8 mouse cellular contexts compared by ENCODE assay signal in genomic region chr11:119390271-119391231, GRCm38 (mm10). TPM values are rescaled to one million over a fixed set of nuclear protein-coding genes. Genes with fewer than 3 reads are reported as not detected.
DNase-seq lines count a peak whose midpoint lies in the region; ATAC-seq lines count a peak whose summit lies in the region.

No protein-coding gene starts in this region.

- ATAC-seq in activated CD4-positive, CD25-positive, alpha-beta regulatory T cell, adult 4 months, result peak; percentile 19
- peak; percentile 62 for ATAC-seq in megakaryocyte, adult 5-6 weeks (ENCODE audit: poor library complexity, severe bottlenecking)

- intact Hi-C loops in gastrocnemius, postnatal 14 days (cut with DNase I; ENCODE audit: low total_unique reads), result no loop called here
- intact Hi-C loops in left cerebral cortex, postnatal 10 days (cut with DNase I), result no loop called here

- DNase-seq in embryo, embryonic 10 days (ENCODE audit: low spot score), result peak; percentile 59
- peak; percentile 77 for DNase-seq in gastrocnemius, postnatal 14 days
- DNase-seq in induced T-regulatory cell, adult 2 months (ENCODE audit: low read depth), result peak; percentile 79
- peak; percentile 13 to 69 for DNase-seq in left cerebral cortex, postnatal 10 days (ENCODE audit: extremely low spot score in 1 of 2, low spot score in 2 of 2)
- DNase-seq in right cerebral cortex, adult 18-20 months, result peak; percentile 43
- peak; percentile 69 for DNase-seq in urinary bladder, adult 2 months (ENCODE audit: low spot score)

RNA-seq across cellular contexts. Expression of gene Rnf213, which starts 2.3 kb away (rescaled TPM):
- polyA plus RNA-seq in activated CD4-positive, CD25-positive, alpha-beta regulatory T cell, adult 4 months (2017; shearing (Covaris generic)), result 10 to 100 TPM; 43.2 to 52.8 TPM
- total RNA-seq in gastrocnemius, postnatal 14 days (2021), result 1 to 10 TPM; 5.4 to 7.4 TPM
- total RNA-seq in left cerebral cortex, postnatal 10 days (2021), result 1 to 10 TPM; 2.2 to 3.2 TPM
- total RNA-seq in megakaryocyte, adult 5-6 weeks (2015), result 108 and 121 TPM in 2 replicates
- 70.7 and 84.8 TPM in 2 replicates for total RNA-seq in megakaryocyte, adult 5-6 weeks (2017)
- polyA plus RNA-seq in urinary bladder, adult 2 months (2012; rRNA removed), result 42.4 and 42.5 TPM in 2 replicates

RNA-seq across cellular contexts. Expression of gene Slc26a11, which starts 35.2 kb away (rescaled TPM):
- polyA plus RNA-seq in activated CD4-positive, CD25-positive, alpha-beta regulatory T cell, adult 4 months (2017; shearing (Covaris generic)), result 10 to 100 TPM in 1 of 2 experiments, 1 to 10 TPM in 1; 8.5 to 17.3 TPM
- 1 to 10 TPM; 2.7 to 2.9 TPM for total RNA-seq in gastrocnemius, postnatal 14 days (2021)
- 1 to 10 TPM; 4.6 to 5.2 TPM for total RNA-seq in left cerebral cortex, postnatal 10 days (2021)
- 4.8 and 6.0 TPM in 2 replicates for total RNA-seq in megakaryocyte, adult 5-6 weeks (2015)
- total RNA-seq in megakaryocyte, adult 5-6 weeks (2017), result 1.2 and 3.4 TPM in 2 replicates
- polyA plus RNA-seq in urinary bladder, adult 2 months (2012; rRNA removed), result 10.0 and 11.7 TPM in 2 replicates

RNA-seq across cellular contexts. Expression of gene Sgsh, which starts 35.2 kb away (rescaled TPM):
- 10 to 100 TPM in 1 of 2 experiments, 1 to 10 TPM in 1; 7.4 to 13.7 TPM for polyA plus RNA-seq in activated CD4-positive, CD25-positive, alpha-beta regulatory T cell, adult 4 months (2017; shearing (Covaris generic))
- 1 to 10 TPM; 3.2 to 4.5 TPM for total RNA-seq in gastrocnemius, postnatal 14 days (2021)
- 1 to 10 TPM; 4.7 to 6.0 TPM for total RNA-seq in left cerebral cortex, postnatal 10 days (2021)
- 12.9 and 15.0 TPM in 2 replicates for total RNA-seq in megakaryocyte, adult 5-6 weeks (2015)
- 12.9 and 15.8 TPM in 2 replicates for total RNA-seq in megakaryocyte, adult 5-6 weeks (2017)
- polyA plus RNA-seq in urinary bladder, adult 2 months (2012; rRNA removed), result 8.2 and 11.6 TPM in 2 replicates

Comparison
In these comparisons a context has a peak if more than half of its experiments do, and no peak if none do; other contexts are left out.
1. Peak in every context shown above with its lines: DNase-seq and ATAC-seq.
2. RNA of gene Rnf213, which starts 2.3 kb away (total RNA-seq): 70.7 to 121 TPM in megakaryocyte, adult 5-6 weeks; 5.4 to 7.4 TPM in gastrocnemius, postnatal 14 days and 2.2 to 3.2 TPM in left cerebral cortex, postnatal 10 days; every median in the first group is over 4 times any median in the second.